Mouse (Mus musculus): ENCODE measurements around the gene Scg2. TPM values are rescaled to one million over a fixed set of nuclear protein-coding genes. Genes with fewer than 3 reads are reported as not detected.

Gene Scg2
- total RNA-seq (2021), result not detected
- polyA plus RNA-seq (2012; rRNA removed), result 0.06 TPM in 1 of 2 replicates, not detected in the other
- long read RNA-seq, result 0 reads

- Histone ChIP-seq H3K36me3 (ENCODE audit: control insufficient read depth, insufficient read depth, low read length) (no peaks in the 10 kb centered on the region), H3K27me3 (ENCODE audit: control insufficient read depth, insufficient read depth, low read length) (no peaks in the 10 kb centered on the region), H3K9ac (ENCODE audit: low read depth, low read length) (no peak within 1 kb of the TSS), H3K4me3 (no peak within 1 kb of the TSS), H3K27ac (no peak within 1 kb of the TSS), H3K4me1 (ENCODE audit: control insufficient read depth, insufficient read depth, low read length) (no peaks in the 10 kb centered on the region), H3K79me2 (replicated peaks; ENCODE audit: control insufficient read depth, insufficient read depth, low read length) (no peaks in the 10 kb centered on the region)
- 13% methylated on average over 22 of the region's 22 CpGs for WGBS
- DNase-seq, result peak; percentile 44 to 60
- intact Hi-C loops (cut with DNase I), result loop anchor here (5.0 kb wide), 1 partner anchor 717 kb away; no protein-coding TSS in a partner anchor
- TF ChIP-seq EP300 (IDR thresholded peaks at IDR 0.05; ENCODE audit: insufficient read depth, low read depth, low read length), result no peak
- TF ChIP-seq POLR2A (IDR thresholded peaks at IDR 0.05; ENCODE audit: insufficient read depth, low read depth, low read length), result no peak
- peak; percentile 43 for TF ChIP-seq CTCF (IDR thresholded peaks at IDR 0.05)
These were observed at the start of gene Scg2 for GRCm38 (mm10) chr1:79439609-79440308. Gene Scg2 (minus strand): TSS chr1:79440120.

DNA sequence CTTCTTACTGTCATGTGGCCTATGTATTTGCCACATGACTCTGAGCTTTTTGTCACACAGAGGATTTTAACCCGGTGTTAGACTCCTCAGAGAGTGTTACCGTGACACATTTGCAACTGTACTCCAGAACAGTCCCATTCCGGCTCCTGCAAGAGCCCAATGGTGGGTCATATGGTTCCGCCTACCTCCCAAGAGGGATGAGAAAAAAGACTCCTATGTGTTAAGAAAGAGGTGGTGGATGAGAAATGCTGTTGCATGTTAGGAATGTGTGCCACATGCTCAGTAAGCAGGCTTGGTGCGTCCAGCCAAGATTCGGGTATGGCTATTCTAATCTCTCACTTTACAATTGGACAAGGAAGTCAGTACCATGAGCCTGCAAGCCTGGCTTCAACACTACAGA lies 45.6 kb upstream of the Scg2 start:
- DNase-seq, result no peak
- TF ChIP-seq EP300 (IDR thresholded peaks at IDR 0.05; ENCODE audit: insufficient read depth, low read depth, low read length) (no peak), CTCF (IDR thresholded peaks at IDR 0.05) (no peak), POLR2A (IDR thresholded peaks at IDR 0.05; ENCODE audit: insufficient read depth, low read depth, low read length) (no peak)
- H3K79me2 ChIP-seq (replicated peaks; ENCODE audit: control insufficient read depth, insufficient read depth, low read length), result no peaks in the 10 kb centered on the region
- no peaks in the 10 kb centered on the region for H3K36me3 ChIP-seq (ENCODE audit: control insufficient read depth, insufficient read depth, low read length)
- no peak overlapping the region for H3K4me3 ChIP-seq
- H3K4me1 ChIP-seq (ENCODE audit: control insufficient read depth, insufficient read depth, low read length), result no peaks in the 10 kb centered on the region
- H3K27ac ChIP-seq, result no peak overlapping the region
- intact Hi-C loops (cut with DNase I), result no loop called here
- no peak overlapping the region for H3K9ac ChIP-seq (ENCODE audit: low read depth, low read length)
- 77% methylated on average over 6 of the region's 6 CpGs for WGBS
- H3K27me3 ChIP-seq (ENCODE audit: control insufficient read depth, insufficient read depth, low read length), result no peaks in the 10 kb centered on the region

DNA sequence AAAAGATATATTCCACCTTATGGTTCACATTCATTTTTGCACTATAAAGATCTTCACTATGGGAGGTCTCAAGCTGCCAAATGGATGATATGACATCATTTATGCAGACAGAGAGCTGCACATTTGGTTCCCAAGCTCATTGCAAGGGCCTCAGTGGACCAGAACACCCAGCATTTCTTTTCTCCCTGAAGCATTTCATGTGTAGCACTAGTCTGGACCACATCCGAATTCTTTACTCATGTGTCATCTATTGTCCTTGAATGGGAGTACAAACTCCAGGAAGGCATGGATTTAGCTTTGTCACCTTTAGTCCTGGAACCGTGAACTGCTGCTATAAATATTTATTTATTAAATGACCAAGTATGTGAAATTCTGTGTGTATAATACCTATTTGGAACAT lies 30.9 kb upstream of the Scg2 start:
- Histone ChIP-seq H3K79me2 (replicated peaks; ENCODE audit: control insufficient read depth, insufficient read depth, low read length) (no peaks in the 10 kb centered on the region), H3K4me1 (ENCODE audit: control insufficient read depth, insufficient read depth, low read length) (no peaks in the 10 kb centered on the region), H3K27me3 (ENCODE audit: control insufficient read depth, insufficient read depth, low read length) (no peaks in the 10 kb centered on the region), H3K36me3 (ENCODE audit: control insufficient read depth, insufficient read depth, low read length) (no peaks in the 10 kb centered on the region), H3K4me3 (no peak overlapping the region), H3K9ac (ENCODE audit: low read depth, low read length) (no peak overlapping the region), H3K27ac (no peak overlapping the region)
- DNase-seq, result no peak
- TF ChIP-seq EP300 (IDR thresholded peaks at IDR 0.05; ENCODE audit: insufficient read depth, low read depth, low read length), result no peak
- no peak for TF ChIP-seq POLR2A (IDR thresholded peaks at IDR 0.05; ENCODE audit: insufficient read depth, low read depth, low read length)
- TF ChIP-seq CTCF (IDR thresholded peaks at IDR 0.05), result no peak
- intact Hi-C loops (cut with DNase I), result no loop called here
- WGBS, result 50% methylated on average over 2 of the region's 2 CpGs

DNA sequence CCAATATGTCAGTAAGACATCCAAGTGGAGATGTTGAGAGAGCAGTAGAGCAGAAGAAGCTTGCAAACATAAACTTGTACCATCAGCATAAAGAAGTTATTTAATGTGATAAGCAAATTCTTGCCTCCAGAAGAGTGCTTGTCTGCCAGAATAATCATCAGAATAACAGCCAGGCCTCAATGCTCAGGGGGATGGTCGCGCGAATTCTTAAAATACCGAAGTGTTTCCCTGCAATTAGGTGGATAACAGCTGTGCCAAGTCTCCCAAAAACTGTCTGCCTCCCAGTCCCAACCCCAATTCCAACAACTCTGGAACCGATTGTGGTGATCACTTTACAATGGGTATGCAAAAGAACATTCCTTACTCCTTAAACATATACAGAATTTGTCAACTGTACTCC lies 30.0 kb upstream of the Scg2 start:
- no peaks in the 10 kb centered on the region for H3K36me3 ChIP-seq (ENCODE audit: control insufficient read depth, insufficient read depth, low read length)
- DNase-seq, result no peak
- no peak overlapping the region for H3K4me3 ChIP-seq
- H3K9ac ChIP-seq (ENCODE audit: low read depth, low read length), result no peak overlapping the region
- 70% methylated on average over 5 of the region's 5 CpGs for WGBS
- H3K79me2 ChIP-seq (replicated peaks; ENCODE audit: control insufficient read depth, insufficient read depth, low read length), result no peaks in the 10 kb centered on the region
- no peak for TF ChIP-seq EP300 (IDR thresholded peaks at IDR 0.05; ENCODE audit: insufficient read depth, low read depth, low read length)
- TF ChIP-seq CTCF (IDR thresholded peaks at IDR 0.05), result no peak
- TF ChIP-seq POLR2A (IDR thresholded peaks at IDR 0.05; ENCODE audit: insufficient read depth, low read depth, low read length), result no peak
- H3K27ac ChIP-seq, result no peak overlapping the region
- H3K27me3 ChIP-seq (ENCODE audit: control insufficient read depth, insufficient read depth, low read length), result no peaks in the 10 kb centered on the region
- intact Hi-C loops (cut with DNase I), result no loop called here
- no peaks in the 10 kb centered on the region for H3K4me1 ChIP-seq (ENCODE audit: control insufficient read depth, insufficient read depth, low read length)

- no peak overlapping the region for H3K4me3 ChIP-seq
- no peaks in the 10 kb centered on the region for H3K4me1 ChIP-seq (ENCODE audit: control insufficient read depth, insufficient read depth, low read length)
- intact Hi-C loops (cut with DNase I), result no loop called here
- H3K9ac ChIP-seq (ENCODE audit: low read depth, low read length), result no peak overlapping the region
- H3K27ac ChIP-seq, result no peak overlapping the region
- no peaks in the 10 kb centered on the region for H3K36me3 ChIP-seq (ENCODE audit: control insufficient read depth, insufficient read depth, low read length)
- WGBS, result 71% methylated on average over 3 of the region's 3 CpGs
- no peaks in the 10 kb centered on the region for H3K27me3 ChIP-seq (ENCODE audit: control insufficient read depth, insufficient read depth, low read length)
- TF ChIP-seq CTCF (IDR thresholded peaks at IDR 0.05) (no peak), POLR2A (IDR thresholded peaks at IDR 0.05; ENCODE audit: insufficient read depth, low read depth, low read length) (no peak), EP300 (IDR thresholded peaks at IDR 0.05; ENCODE audit: insufficient read depth, low read depth, low read length) (no peak)
- no peaks in the 10 kb centered on the region for H3K79me2 ChIP-seq (replicated peaks; ENCODE audit: control insufficient read depth, insufficient read depth, low read length)
- DNase-seq, result no peak
These were observed 26.7 kb upstream of the Scg2 start for GRCm38 (mm10) chr1:79466585-79466984.

DNA sequence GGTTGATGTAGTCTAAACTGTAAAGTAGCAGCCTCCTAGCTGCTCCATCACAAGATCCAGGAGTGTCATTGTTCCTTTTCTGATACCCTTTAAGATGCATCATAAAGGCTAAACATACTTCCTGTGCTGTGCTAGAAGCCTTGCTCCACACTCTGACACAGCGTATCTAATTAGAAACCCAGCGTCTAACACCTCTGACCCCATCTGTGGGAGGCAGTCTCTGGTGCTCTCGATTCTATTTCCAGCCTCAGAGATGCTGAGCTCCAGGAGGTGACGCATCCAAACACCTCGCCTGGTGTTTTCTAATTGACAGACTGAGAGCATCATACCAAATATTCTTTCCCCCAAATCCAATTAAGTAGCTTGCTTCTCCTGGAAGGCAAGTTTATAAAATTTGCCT lies 18.6 kb upstream of the Scg2 start:
- Histone ChIP-seq H3K27me3 (ENCODE audit: control insufficient read depth, insufficient read depth, low read length) (no peaks in the 10 kb centered on the region), H3K4me3 (no peak overlapping the region), H3K79me2 (replicated peaks; ENCODE audit: control insufficient read depth, insufficient read depth, low read length) (no peaks in the 10 kb centered on the region), H3K9ac (ENCODE audit: low read depth, low read length) (no peak overlapping the region), H3K36me3 (ENCODE audit: control insufficient read depth, insufficient read depth, low read length) (no peaks in the 10 kb centered on the region), H3K27ac (no peak overlapping the region), H3K4me1 (ENCODE audit: control insufficient read depth, insufficient read depth, low read length) (no peaks in the 10 kb centered on the region)
- intact Hi-C loops (cut with DNase I), result no loop called here
- no peak for DNase-seq
- WGBS, result 23% methylated on average over 5 of the region's 5 CpGs
- TF ChIP-seq POLR2A (IDR thresholded peaks at IDR 0.05; ENCODE audit: insufficient read depth, low read depth, low read length) (no peak), EP300 (IDR thresholded peaks at IDR 0.05; ENCODE audit: insufficient read depth, low read depth, low read length) (no peak), CTCF (IDR thresholded peaks at IDR 0.05) (no peak)

All from heart, adult 2 months (tissue).